ENCODE assay signal across 11 mouse cellular contexts in genomic region chr5:142313944-142314343, GRCm38 (mm10).
DNase-seq lines count a peak whose midpoint lies in the region; ATAC-seq lines count a peak whose summit lies in the region.
"Had no signal": no experiment of that assay in that cellular context is flagged by ENCODE, and none has a peak within 500 bp of the region (broad histone marks: within the 10 kb centered on the region; RNA-seq: fewer than 3 reads in every experiment).

No protein-coding gene starts in this region.

- ATAC-seq in midbrain, embryonic 11.5 days (ENCODE audit: low FRiP score): no peak
- no peak for ATAC-seq in hindbrain, embryonic 14.5 days (ENCODE audit: low FRiP score)
- no peak for ATAC-seq in midbrain, embryonic 15.5 days (replicated peaks)

- DNase-seq in midbrain, embryonic 11.5 days (ENCODE audit: low spot score, missing footprints): peak; percentile 59
- DNase-seq in midbrain, embryonic 10.5 days (ENCODE audit: low spot score): no peak
- peak; percentile 66 to 79 for DNase-seq in cerebellum, postnatal 25 days
- peak; percentile 36 for DNase-seq in heart, postnatal 4 days
- peak; percentile 57 for DNase-seq in testis, postnatal 10 days (ENCODE audit: low spot score)
- DNase-seq in hindbrain, embryonic 14.5 days (ENCODE audit: low spot score): no peak
- no peak for DNase-seq in retina, embryonic 14.5 days (ENCODE audit: low spot score)
- DNase-seq: thymus, postnatal 4 days had no signal

- no peaks in the 10 kb centered on the region for H3K36me3 ChIP-seq in midbrain, embryonic 11.5 days (ENCODE audit: control insufficient read depth, insufficient read depth, low read length)
- H3K36me3 ChIP-seq in midbrain, embryonic 10.5 days: no peaks in the 10 kb centered on the region
- H3K36me3 ChIP-seq in hindbrain, embryonic 14.5 days (replicated peaks; ENCODE audit: control insufficient read depth, insufficient read depth): no peaks in the 10 kb centered on the region
- H3K36me3 ChIP-seq in midbrain, embryonic 15.5 days (replicated peaks): no peaks in the 10 kb centered on the region
- H3K36me3 ChIP-seq: embryonic facial prominence, embryonic 13.5 days; midbrain, embryonic 12.5 days had no signal

- H3K27ac ChIP-seq in midbrain, embryonic 11.5 days (ENCODE audit: low read depth, low read length): no peak overlapping the region
- H3K27ac ChIP-seq in midbrain, embryonic 10.5 days (replicated peaks): no peak overlapping the region
- H3K27ac ChIP-seq in hindbrain, embryonic 14.5 days: no peak overlapping the region
- no peak overlapping the region for H3K27ac ChIP-seq in midbrain, embryonic 15.5 days
- H3K27ac ChIP-seq: embryonic facial prominence, embryonic 13.5 days; midbrain, embryonic 12.5 days had no signal

- no peak overlapping the region for H3K4me3 ChIP-seq in midbrain, embryonic 11.5 days (ENCODE audit: low read depth, low read length)
- no peak overlapping the region for H3K4me3 ChIP-seq in midbrain, embryonic 10.5 days
- no peak overlapping the region for H3K4me3 ChIP-seq in hindbrain, embryonic 14.5 days (replicated peaks; ENCODE audit: low read length)
- H3K4me3 ChIP-seq in midbrain, embryonic 15.5 days: no peak overlapping the region
- H3K4me3 ChIP-seq: embryonic facial prominence, embryonic 13.5 days; midbrain, embryonic 12.5 days had no signal

- no peaks in the 10 kb centered on the region for H3K9me3 ChIP-seq in midbrain, embryonic 11.5 days (ENCODE audit: control insufficient read depth, low read length)
- H3K9me3 ChIP-seq in midbrain, embryonic 10.5 days (replicated peaks): no peaks in the 10 kb centered on the region
- H3K9me3 ChIP-seq in hindbrain, embryonic 14.5 days (ENCODE audit: control insufficient read depth, low read length): no peaks in the 10 kb centered on the region
- no peaks in the 10 kb centered on the region for H3K9me3 ChIP-seq in midbrain, embryonic 15.5 days
- H3K9me3 ChIP-seq: embryonic facial prominence, embryonic 13.5 days; midbrain, embryonic 12.5 days had no signal

- 86% methylated on average over 8 of the region's 8 CpGs for WGBS in midbrain, embryonic 11.5 days
- 84% methylated on average over 8 of the region's 8 CpGs for WGBS in midbrain, embryonic 10.5 days
- WGBS in hindbrain, embryonic 14.5 days: 80% methylated on average over 8 of the region's 8 CpGs
- WGBS in midbrain, embryonic 15.5 days: 81% methylated on average over 8 of the region's 8 CpGs

- H3K4me2 ChIP-seq in midbrain, embryonic 11.5 days: no peak overlapping the region
- no peak overlapping the region for H3K4me2 ChIP-seq in hindbrain, embryonic 14.5 days (replicated peaks)
- no peak overlapping the region for H3K4me2 ChIP-seq in midbrain, embryonic 15.5 days
- H3K4me2 ChIP-seq: embryonic facial prominence, embryonic 13.5 days; midbrain, embryonic 12.5 days had no signal

- H3K9ac ChIP-seq in midbrain, embryonic 11.5 days (ENCODE audit: low read length): no peak overlapping the region
- no peak overlapping the region for H3K9ac ChIP-seq in hindbrain, embryonic 14.5 days
- H3K9ac ChIP-seq in midbrain, embryonic 15.5 days: no peak overlapping the region
- H3K9ac ChIP-seq: embryonic facial prominence, embryonic 13.5 days; midbrain, embryonic 12.5 days had no signal

- no peaks in the 10 kb centered on the region for H3K27me3 ChIP-seq in midbrain, embryonic 11.5 days (ENCODE audit: control insufficient read depth, insufficient read depth, low read length)
- H3K27me3 ChIP-seq in midbrain, embryonic 10.5 days (ENCODE audit: low read depth, poor library complexity, severe bottlenecking): no peaks in the 10 kb centered on the region
- H3K27me3 ChIP-seq in hindbrain, embryonic 14.5 days (ENCODE audit: control insufficient read depth, insufficient read depth, low read length): no peaks in the 10 kb centered on the region
- no peaks in the 10 kb centered on the region for H3K27me3 ChIP-seq in midbrain, embryonic 15.5 days (replicated peaks)
- H3K27me3 ChIP-seq: embryonic facial prominence, embryonic 13.5 days; midbrain, embryonic 12.5 days had no signal

- H3K4me1 ChIP-seq in midbrain, embryonic 11.5 days (ENCODE audit: control insufficient read depth, insufficient read depth, low read length): no peaks in the 10 kb centered on the region
- 0 out of 2 replicates have a peak, but pooled peaks cover 4% of the 10 kb centered on the region for H3K4me1 ChIP-seq in midbrain, embryonic 10.5 days
- no peaks in the 10 kb centered on the region for H3K4me1 ChIP-seq in hindbrain, embryonic 14.5 days (replicated peaks; ENCODE audit: control insufficient read depth, insufficient read depth, low read length)
- no peaks in the 10 kb centered on the region for H3K4me1 ChIP-seq in midbrain, embryonic 15.5 days
- H3K4me1 ChIP-seq: embryonic facial prominence, embryonic 13.5 days; midbrain, embryonic 12.5 days had no signal

Comparison
In these comparisons a context has a peak if more than half of its experiments do, and no peak if none do; other contexts are left out.
1. DNase-seq: peak in midbrain, embryonic 11.5 days (single experiment), cerebellum, postnatal 25 days (2 of 2), heart, postnatal 4 days (single experiment) and testis, postnatal 10 days (single experiment); none in midbrain, embryonic 10.5 days (single experiment), hindbrain, embryonic 14.5 days (single experiment) and retina, embryonic 14.5 days (single experiment).